9 mouse cellular contexts compared by ENCODE assay signal in genomic region chr6:94162918-94163317, GRCm38 (mm10).
DNase-seq lines count a peak whose midpoint lies in the region; ATAC-seq and TF ChIP-seq lines count a peak whose summit lies in the region.
"Had no signal": no experiment of that assay in that cellular context is flagged by ENCODE, and none has a peak within 500 bp of the region (broad histone marks: within the 10 kb centered on the region; RNA-seq: fewer than 3 reads in every experiment).

No protein-coding gene starts in this region.

- intact Hi-C loops in left cerebral cortex, postnatal 25 days (cut with DNase I), result loop anchor here (5.0 kb wide), 1 partner anchor 119 kb away; the partner anchor contains the start of gene Magi1

- H3K27ac ChIP-seq in heart, embryonic 15.5 days, result peak overlapping the region; percentile 25
- H3K27ac ChIP-seq in embryonic facial prominence, embryonic 10.5 days (replicated peaks), result peak overlapping the region; percentile 62
- H3K27ac ChIP-seq in hindbrain, postnatal 0 days, result peak overlapping the region; percentile 73; the same call in 1 of the 2 replicates
- H3K27ac ChIP-seq in midbrain, embryonic 16.5 days (ENCODE audit: low read length), result peak overlapping the region; percentile 68; the same call in 1 of the 2 replicates

- H3K9me3 ChIP-seq in heart, embryonic 15.5 days (replicated peaks), result no peaks in the 10 kb centered on the region
- H3K9me3 ChIP-seq in embryonic facial prominence, embryonic 10.5 days, result no peaks in the 10 kb centered on the region
- no peaks in the 10 kb centered on the region for H3K9me3 ChIP-seq in hindbrain, postnatal 0 days (ENCODE audit: low read length)
- no peaks in the 10 kb centered on the region for H3K9me3 ChIP-seq in midbrain, embryonic 16.5 days (replicated peaks; ENCODE audit: control insufficient read depth, low read length, poor library complexity, severe bottlenecking)

- TF ChIP-seq CTCF in hindbrain, postnatal 0 days (IDR thresholded peaks at IDR 0.05; ENCODE audit: low read depth), result no peak

- H3K4me2 ChIP-seq in heart, embryonic 15.5 days, result peak overlapping the region; percentile 38
- H3K4me2 ChIP-seq in hindbrain, postnatal 0 days (ENCODE audit: low read depth, low read length), result peak overlapping the region; percentile 40
- peak overlapping the region; percentile 31 for H3K4me2 ChIP-seq in midbrain, embryonic 16.5 days (ENCODE audit: low read length)

- H3K4me3 ChIP-seq in heart, embryonic 15.5 days, result no peak overlapping the region
- H3K4me3 ChIP-seq in embryonic facial prominence, embryonic 10.5 days, result no peak overlapping the region
- no peak overlapping the region for H3K4me3 ChIP-seq in hindbrain, postnatal 0 days (ENCODE audit: low read length)
- H3K4me3 ChIP-seq in midbrain, embryonic 16.5 days (ENCODE audit: low read depth, low read length), result no peak overlapping the region

- no peak overlapping the region for H3K9ac ChIP-seq in heart, embryonic 15.5 days
- H3K9ac ChIP-seq in hindbrain, postnatal 0 days (replicated peaks; ENCODE audit: low read length), result no peak overlapping the region
- H3K9ac ChIP-seq in midbrain, embryonic 16.5 days (ENCODE audit: low read depth, low read length), result no peak overlapping the region

- 58% methylated on average over 8 of the region's 8 CpGs for WGBS in heart, embryonic 15.5 days
- 53% methylated on average over 8 of the region's 8 CpGs for WGBS in embryonic facial prominence, embryonic 10.5 days
- WGBS in hindbrain, postnatal 0 days, result 54% methylated on average over 8 of the region's 8 CpGs
- WGBS in midbrain, embryonic 16.5 days, result 65% methylated on average over 8 of the region's 8 CpGs

- H3K36me3 ChIP-seq in heart, embryonic 15.5 days, result no peaks in the 10 kb centered on the region
- no peaks in the 10 kb centered on the region for H3K36me3 ChIP-seq in embryonic facial prominence, embryonic 10.5 days (replicated peaks)
- no peaks in the 10 kb centered on the region for H3K36me3 ChIP-seq in hindbrain, postnatal 0 days (ENCODE audit: insufficient read depth, low read length)
- H3K36me3 ChIP-seq in midbrain, embryonic 16.5 days (ENCODE audit: control insufficient read depth, insufficient read depth, low read length), result no peaks in the 10 kb centered on the region

- no peak for DNase-seq in heart, adult 9 months (ENCODE audit: low spot score in 2 of 2)
- DNase-seq in embryonic facial prominence, embryonic 10.5 days (ENCODE audit: low spot score), result no peak
- peak; percentile 15 for DNase-seq in hindbrain, postnatal 0 days (ENCODE audit: low spot score)
- no peak for DNase-seq in B cell, adult 2 months
- no peak for DNase-seq in thymus, postnatal 10 days (ENCODE audit: low spot score in 2 of 2)
- no peak for DNase-seq in left cerebral cortex, postnatal 25 days (ENCODE audit: low spot score in 2 of 2)

- peaks cover 52% of the 10 kb centered on the region for H3K4me1 ChIP-seq in heart, embryonic 15.5 days (replicated peaks)
- H3K4me1 ChIP-seq in embryonic facial prominence, embryonic 10.5 days, result peaks cover 60% of the 10 kb centered on the region
- no peaks in the 10 kb centered on the region for H3K4me1 ChIP-seq in hindbrain, postnatal 0 days (ENCODE audit: insufficient read depth, low read length)
- 0 out of 2 replicates have a peak, but pooled peaks cover 8% of the 10 kb centered on the region for H3K4me1 ChIP-seq in midbrain, embryonic 16.5 days (ENCODE audit: control insufficient read depth, insufficient read depth, low read length)

- no peak for ATAC-seq in heart, embryonic 15.5 days (replicated peaks; ENCODE audit: insufficient number of reproducible peaks, insufficient read depth, low FRiP score, low read depth)
- ATAC-seq in hindbrain, postnatal 0 days, result peak; percentile 43; the same call in 1 of the 2 replicates
- ATAC-seq in midbrain, embryonic 16.5 days, result no peak

- H3K27me3 ChIP-seq in heart, embryonic 15.5 days, result no peaks in the 10 kb centered on the region
- no peaks in the 10 kb centered on the region for H3K27me3 ChIP-seq in embryonic facial prominence, embryonic 10.5 days (replicated peaks; ENCODE audit: low read depth, poor library complexity, severe bottlenecking)
- no peaks in the 10 kb centered on the region for H3K27me3 ChIP-seq in hindbrain, postnatal 0 days (ENCODE audit: insufficient read depth, low read length)
- H3K27me3 ChIP-seq in midbrain, embryonic 16.5 days (ENCODE audit: control insufficient read depth, insufficient read depth, low read depth, low read length), result no peaks in the 10 kb centered on the region
- H3K27me3 ChIP-seq: CH12.LX had no signal
